Mouse (Mus musculus): ENCODE data around the gene Atpaf2. TPM values are rescaled to one million over a fixed set of nuclear protein-coding genes. Genes with fewer than 3 reads are reported as not detected.

Atpaf2 gene
- total RNA-seq, 1 experiment from 2014 or later, result 59.5 TPM

Other genes with a start within 250 kb of the Atpaf2 start
- 125 and 160 TPM in 2 replicates for gene Srebf1, start 195.9 kb downstream of the Atpaf2 start, total RNA-seq (2021)
- gene Tom1l2, start 65.6 kb downstream of the Atpaf2 start, total RNA-seq (2021), result 74.6 and 95.4 TPM in 2 replicates
- 0.81 and 2.3 TPM in 2 replicates for gene Drc3, start 65.1 kb downstream of the Atpaf2 start, total RNA-seq (2021)
- gene Gid4, start 1.3 kb downstream of the Atpaf2 start, total RNA-seq (2021), result 49.1 and 50.1 TPM in 2 replicates
- 68.9 and 70.1 TPM in 2 replicates for gene Drg2, start 36.1 kb upstream of the Atpaf2 start, total RNA-seq (2021)
- 0.24 TPM in 2 replicates for gene Myo15, start 50.9 kb upstream of the Atpaf2 start, total RNA-seq (2021)
- 114 and 126 TPM in 2 replicates for gene Alkbh5, start 117.9 kb upstream of the Atpaf2 start, total RNA-seq (2021)